Mouse (Mus musculus) WW6 (cell line): ENCODE measurements around the gene AW209491.

Experiments used
- DNase-seq: peaks from one replicate; pipeline ENCODE4 v3.0.0-alpha.2; 2013; ENCODE audit warnings: low read depth, low spot score

AW209491 gene

DNA sequence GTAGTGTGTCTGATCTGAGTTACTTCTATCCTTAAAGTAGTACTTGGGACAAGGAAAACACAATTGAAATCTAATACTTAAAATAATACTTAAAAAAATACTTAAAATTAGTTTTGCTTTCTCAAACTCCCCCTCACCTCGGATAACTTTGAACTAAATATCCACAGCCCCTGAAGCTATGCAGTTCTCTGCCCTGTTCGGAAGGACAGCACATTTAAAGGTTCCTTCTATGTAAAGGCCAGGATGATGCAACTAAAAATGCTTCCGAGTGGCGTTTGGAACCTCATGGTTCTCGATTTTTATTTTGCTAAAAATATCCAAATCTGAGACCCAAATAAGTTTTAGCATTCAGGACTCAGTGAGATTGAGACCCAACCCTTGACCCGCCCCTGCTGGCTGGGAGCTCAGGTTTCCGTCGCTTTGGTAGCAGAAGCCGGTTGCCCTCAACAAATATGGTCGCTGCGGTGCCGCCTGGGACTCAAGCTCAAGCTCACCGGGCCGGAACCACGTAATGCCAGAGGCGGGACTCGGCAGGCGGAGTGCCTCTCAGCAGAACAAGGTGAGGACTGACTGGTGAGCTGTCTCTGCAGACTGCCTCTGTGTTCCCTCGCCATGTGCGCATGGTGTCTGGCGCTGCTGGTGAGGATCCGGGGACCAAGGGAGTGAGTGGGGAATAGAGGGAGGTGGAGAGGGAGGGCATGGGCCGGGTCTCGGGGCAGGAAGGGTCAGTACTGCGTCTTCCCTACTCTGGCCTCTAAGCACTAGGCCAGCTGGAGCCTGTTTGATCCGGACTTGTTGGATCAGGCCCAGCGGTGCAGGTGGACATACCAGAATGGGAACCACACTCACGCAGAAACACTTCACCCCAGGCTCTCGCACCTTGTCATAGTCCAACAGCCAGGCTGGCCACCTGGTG, at the start of gene AW209491:
Gene AW209491, plus strand, starts transcription at position 429 of the 916 bp plus-strand sequence.
- DNase-seq: peak; percentile 79

DNA sequence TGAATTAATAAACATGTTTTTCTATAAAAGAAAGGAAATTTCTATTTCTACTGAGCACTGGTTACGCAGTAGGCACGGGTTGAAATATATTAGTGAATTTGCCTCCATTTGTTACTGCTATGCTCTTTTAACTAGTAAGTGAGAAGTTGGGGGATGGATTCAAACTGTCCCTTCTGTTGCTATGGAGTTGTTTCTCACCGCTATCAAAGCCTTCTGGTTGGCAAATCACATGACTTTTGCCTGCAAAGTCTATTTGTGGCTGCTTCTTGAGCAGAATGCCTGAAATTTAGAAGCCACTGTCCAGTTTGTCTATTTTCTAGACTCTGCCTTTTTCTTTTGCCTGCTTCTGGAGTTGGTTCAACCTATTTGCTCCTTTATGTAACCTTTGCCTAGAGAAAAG, 49.6 kb upstream of the AW209491 start:
- no peak for DNase-seq

DNA sequence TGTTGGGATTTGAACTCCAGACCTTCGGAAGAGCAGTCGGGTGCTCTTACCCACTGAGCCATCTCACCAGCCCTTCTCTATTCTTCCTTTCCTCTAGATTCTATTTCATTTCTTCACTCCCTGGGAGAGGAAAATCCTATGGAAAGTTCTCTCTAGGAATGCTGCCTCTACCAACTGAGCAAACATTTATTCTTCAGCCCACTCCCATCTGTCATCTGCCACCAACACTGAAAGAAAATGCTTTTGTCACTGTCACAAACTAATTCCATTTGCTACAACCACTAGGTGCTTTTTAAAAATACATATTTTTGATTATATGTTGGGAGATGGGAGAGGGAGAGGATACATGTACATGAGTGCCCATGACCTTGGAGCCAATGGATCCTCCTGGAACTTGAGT, 27.2 kb upstream of the AW209491 start:
- DNase-seq: no peak

DNA sequence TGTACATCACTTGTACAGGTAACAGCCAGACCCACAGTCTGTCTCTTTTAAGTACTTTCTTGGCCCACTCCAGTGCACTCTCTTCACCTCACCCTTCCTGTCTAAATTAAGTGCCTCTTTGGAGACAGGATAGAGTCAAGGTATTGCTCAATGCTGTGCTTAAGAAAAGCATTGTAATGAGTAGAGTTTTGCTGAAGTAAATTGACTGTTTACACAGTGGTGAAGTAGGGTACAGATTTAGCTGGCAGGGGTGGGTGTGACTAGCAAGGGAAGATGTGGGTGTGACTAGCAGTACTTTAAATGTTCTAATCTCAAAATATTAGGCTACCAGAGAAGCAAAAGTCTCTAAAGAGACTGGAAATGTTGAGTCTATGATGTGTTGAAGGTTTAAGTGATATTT, 22.3 kb upstream of the AW209491 start:
- no peak for DNase-seq

DNA sequence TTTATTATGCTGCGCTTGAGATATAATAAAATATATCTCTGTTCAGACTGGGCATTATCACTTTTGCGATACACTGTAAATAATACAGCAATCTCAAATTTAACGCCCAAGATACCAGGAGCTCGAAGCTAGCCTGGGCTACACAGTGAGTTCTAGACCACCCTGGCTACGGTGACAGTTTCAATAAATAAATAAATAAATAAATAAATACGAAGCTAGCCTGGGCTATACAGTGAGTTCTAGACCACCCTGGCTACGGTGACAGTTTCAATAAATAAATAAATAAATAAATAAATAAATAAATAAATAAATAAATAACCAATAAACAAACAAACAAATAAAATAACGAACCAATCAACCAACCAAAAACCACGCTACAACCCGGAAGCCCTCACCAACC, 17.5 kb upstream of the AW209491 start:
- DNase-seq: no peak

DNA sequence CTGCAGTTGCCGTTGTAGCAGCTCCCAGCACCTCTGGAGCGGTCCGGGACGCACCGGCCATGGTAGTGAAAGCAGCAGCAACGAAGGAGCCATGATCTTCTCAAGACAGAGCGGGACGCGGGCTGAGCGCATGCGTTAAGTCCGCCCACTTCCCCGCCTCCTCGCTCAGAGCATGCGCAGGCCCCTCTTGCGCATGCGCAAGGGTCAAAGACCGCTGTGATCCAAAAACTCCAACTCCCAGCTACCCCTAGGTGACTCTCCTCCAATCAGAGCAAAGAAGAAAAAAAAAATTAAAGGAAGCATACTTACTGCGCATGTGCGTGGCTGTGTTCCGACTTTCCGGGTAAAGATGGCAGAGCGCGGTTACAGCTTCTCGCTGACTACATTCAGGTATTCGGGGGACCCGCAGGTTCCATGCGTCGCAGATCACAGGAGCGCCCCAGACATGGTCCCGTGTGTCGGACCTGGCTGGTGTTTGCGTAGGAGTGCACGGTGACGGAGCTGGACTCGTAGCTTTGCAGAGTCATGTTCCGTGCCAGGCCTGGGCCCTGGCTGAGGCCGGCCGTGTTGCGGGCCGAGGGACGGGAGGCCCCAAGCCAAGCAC, 16.9 kb upstream of the AW209491 start, which contains the start of the genes Mrpl32 and Psma2:
Gene Mrpl32, minus strand, starts transcription at position 240 of the 604 bp plus-strand sequence.
Gene Psma2, plus strand, starts transcription at position 315 of the 604 bp plus-strand sequence.
- DNase-seq: peak; percentile 96

DNA sequence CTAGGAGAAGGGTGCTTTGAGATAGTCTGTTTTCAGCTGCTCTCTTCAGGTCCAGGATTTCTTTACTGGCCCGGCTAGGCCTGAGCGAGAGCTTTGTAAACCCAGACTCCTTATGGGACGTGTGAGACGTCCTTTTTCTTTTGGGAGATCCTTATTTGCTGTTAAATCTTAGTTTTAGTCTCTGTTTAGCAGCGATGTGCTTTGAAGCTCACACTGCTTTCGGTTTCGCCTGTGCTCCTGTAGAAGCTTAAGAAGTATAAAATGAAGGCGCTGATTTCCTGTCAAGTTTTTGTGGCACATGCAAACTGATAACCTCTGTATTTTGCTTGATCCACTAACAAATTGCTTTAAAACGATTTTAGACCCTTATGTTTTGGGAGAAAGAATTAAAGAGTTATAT, 16.4 kb upstream of the AW209491 start:
- DNase-seq: no peak

DNA sequence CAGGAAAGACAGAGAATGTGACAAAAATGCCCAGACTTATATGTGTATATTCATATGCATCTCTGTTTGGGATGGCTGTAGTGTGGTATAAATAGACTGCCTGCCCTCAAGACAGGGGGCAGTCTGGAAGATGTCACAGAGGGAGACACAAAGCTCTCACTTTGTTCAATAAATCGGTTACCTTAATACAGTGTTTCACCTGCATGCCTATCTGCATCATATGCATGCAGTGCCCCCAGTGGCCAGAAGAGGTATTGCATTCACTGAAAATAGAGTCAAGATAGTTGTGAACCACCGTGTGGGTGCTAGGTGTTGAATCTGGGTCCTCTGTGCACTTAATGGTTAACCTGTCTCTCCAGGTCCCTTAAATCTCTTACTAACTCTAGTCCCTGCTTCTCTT, 11.2 kb upstream of the AW209491 start:
- peak; percentile 49 for DNase-seq

DNA sequence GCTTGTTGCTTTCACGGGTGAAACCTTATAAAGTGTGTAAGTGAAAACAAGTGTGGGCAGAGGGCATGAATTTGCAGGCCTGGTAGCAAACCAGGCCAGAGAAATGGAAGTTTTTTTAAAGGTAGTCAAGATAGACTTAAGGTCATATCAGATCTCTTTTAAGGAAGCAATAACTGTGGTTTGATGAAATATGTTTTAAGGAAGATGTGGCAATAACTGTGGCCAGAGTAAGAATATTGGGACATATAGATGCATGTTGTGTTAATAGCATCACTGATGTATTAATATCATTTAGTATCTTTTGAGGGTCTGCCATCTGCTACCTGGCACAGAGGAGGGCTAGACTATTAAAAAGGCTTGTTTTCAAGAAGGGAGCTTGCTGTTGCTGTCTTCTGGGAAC, 10.0 kb downstream of the AW209491 start:
- DNase-seq: no peak

DNA sequence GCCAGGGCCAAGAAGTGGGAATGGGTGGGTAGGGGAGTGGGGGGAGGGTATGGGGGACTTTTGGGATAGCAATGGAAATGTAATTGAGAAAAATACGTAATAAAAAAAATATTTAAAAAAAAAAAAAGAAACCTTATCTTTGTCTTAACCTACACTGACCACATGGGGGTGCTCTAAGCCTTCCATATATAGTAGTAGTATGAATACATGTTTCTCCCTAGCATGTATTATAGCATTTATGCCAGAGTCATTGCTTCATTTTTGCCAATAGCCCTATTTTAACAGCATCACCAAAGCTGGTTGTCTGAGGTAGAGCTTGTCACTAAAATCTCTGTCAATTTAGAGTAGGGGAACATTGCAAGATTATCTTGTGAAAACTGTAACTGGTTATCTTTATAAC, 19.3 kb downstream of the AW209491 start:
- no peak for DNase-seq

DNA sequence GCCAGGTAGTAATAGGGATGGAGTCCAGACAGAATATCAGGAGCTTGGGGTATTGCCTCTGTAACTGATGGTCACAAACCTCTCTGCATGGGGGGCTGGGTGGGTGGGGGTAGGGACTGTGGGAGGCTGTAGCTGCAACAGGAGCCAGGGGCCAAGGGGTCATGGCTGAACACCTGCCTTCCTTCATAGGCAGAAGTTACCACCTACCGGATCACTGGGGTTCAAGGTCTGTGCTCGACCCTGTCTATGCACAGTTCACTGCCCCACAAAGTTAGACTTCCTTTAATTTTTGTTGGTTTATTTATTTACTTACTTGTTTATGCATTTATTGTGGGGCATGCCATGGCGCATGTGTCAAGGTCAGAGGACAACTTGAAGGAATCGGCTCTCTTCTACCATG, 37.2 kb downstream of the AW209491 start:
- DNase-seq: no peak

DNA sequence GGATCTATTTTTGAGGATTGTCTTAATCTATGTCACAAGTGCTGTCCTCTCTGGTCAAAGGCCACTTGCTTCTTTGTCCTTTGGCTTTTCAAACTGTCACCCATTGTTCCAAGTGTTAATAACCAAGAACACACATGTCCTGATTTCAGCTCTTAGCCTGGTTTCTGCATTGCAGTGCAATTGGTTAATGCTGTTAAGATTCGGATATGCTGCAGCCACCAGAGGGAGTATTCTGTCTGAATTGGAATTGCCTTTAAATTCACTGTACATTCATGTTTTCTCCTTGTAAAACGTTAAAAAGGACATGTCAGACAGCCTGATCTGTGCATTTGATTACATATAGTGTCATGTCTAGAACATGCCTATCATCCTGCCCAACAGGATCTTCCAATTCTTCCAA, 40.4 kb downstream of the AW209491 start:
- no peak for DNase-seq
